8 mouse cellular contexts compared by ENCODE assay signal in the genomic region with DNA sequence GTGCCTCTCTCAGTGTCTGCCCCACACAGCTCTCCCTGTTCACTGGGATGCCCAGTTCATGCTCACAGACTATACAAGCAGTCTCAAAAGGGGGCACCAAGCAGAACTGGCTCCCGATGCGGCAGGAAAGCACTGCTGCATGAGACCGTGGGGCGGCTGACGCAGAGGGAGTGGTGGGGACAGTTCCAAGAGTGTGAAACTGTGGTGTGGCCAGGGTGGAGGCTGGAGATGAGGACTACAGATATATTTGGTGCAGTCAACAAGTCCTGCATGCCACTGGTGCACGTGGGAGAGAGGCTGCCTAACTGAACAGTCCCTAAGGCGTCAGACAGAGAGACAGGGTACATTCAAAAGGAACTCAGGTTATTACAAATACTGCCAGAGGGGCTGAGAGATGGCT. TPM values are rescaled to one million over a fixed set of nuclear protein-coding genes. Genes with fewer than 3 reads are reported as not detected.
A peak's percentile ranks its signal among the peaks of the same experiment; 100 is the strongest.
DNase-seq lines count a peak whose midpoint lies in the region; ATAC-seq and TF ChIP-seq lines count a peak whose summit lies in the region.

No protein-coding gene starts in this region.

- TF ChIP-seq CTCF in kidney, adult 2 months (conservative IDR thresholded peaks at IDR 0.05; ENCODE audit: insufficient read depth, insufficient read length, low read depth, low read length), result no peak
- TF ChIP-seq CTCF in bone marrow macrophage, adult 2 months (IDR thresholded peaks at IDR 0.05; ENCODE audit: low read depth, low read length), result no peak

- H3K4me1 ChIP-seq in kidney, adult 2 months (ENCODE audit: control insufficient read depth, insufficient read depth, low read length), result no peaks in the 10 kb centered on the region
- peaks cover 38% of the 10 kb centered on the region for H3K4me1 ChIP-seq in bone marrow macrophage, adult 2 months (ENCODE audit: control insufficient read depth, insufficient read depth, low read length)
- no peaks in the 10 kb centered on the region for H3K4me1 ChIP-seq in forebrain, embryonic 13.5 days
- H3K4me1 ChIP-seq in hindbrain, embryonic 16.5 days (ENCODE audit: control insufficient read depth, insufficient read depth, low read depth, low read length), result no peaks in the 10 kb centered on the region

- no peak for ATAC-seq in forebrain, embryonic 13.5 days
- no peak for ATAC-seq in hindbrain, embryonic 16.5 days

- no peak overlapping the region for H3K4me2 ChIP-seq in forebrain, embryonic 13.5 days
- no peak overlapping the region for H3K4me2 ChIP-seq in hindbrain, embryonic 16.5 days (ENCODE audit: low read length)

- WGBS in kidney, adult 2 months, result 51% methylated on average over 7 of the region's 7 CpGs
- WGBS in forebrain, embryonic 13.5 days, result 72% methylated on average over 7 of the region's 7 CpGs
- WGBS in hindbrain, embryonic 16.5 days, result 71% methylated on average over 7 of the region's 7 CpGs

- intact Hi-C loops in heart, postnatal 25 days (cut with DNase I), result loop anchor here (2.0 to 10.0 kb wide), 3 partner anchors 24 to 168 kb away; partner anchors contain the start of genes Phospho1 and Zfp652

- peak; percentile 17 for DNase-seq in kidney, adult 2 months
- DNase-seq in kidney, postnatal 14 days, result no peak
- peak; percentile 19 for DNase-seq in heart, postnatal 25 days (ENCODE audit: low spot score)
- peak; percentile 63 for DNase-seq in lung, postnatal 36 days
- no peak for DNase-seq in cerebellum, adult 9-10 months

- H3K36me3 ChIP-seq in kidney, adult 2 months (ENCODE audit: control insufficient read depth, insufficient read depth, low read length), result no peaks in the 10 kb centered on the region
- H3K36me3 ChIP-seq in forebrain, embryonic 13.5 days (ENCODE audit: poor library complexity, severe bottlenecking), result no peaks in the 10 kb centered on the region
- H3K36me3 ChIP-seq in hindbrain, embryonic 16.5 days (ENCODE audit: control insufficient read depth, insufficient read depth, low read length), result no peaks in the 10 kb centered on the region

- no peaks in the 10 kb centered on the region for H3K9me3 ChIP-seq in forebrain, embryonic 13.5 days (replicated peaks)
- no peaks in the 10 kb centered on the region for H3K9me3 ChIP-seq in hindbrain, embryonic 16.5 days (ENCODE audit: control insufficient read depth, low read length)

- H3K9ac ChIP-seq in forebrain, embryonic 13.5 days, result no peak overlapping the region
- no peak overlapping the region; the same call in 1 of the 2 replicates for H3K9ac ChIP-seq in hindbrain, embryonic 16.5 days (ENCODE audit: low read depth, low read length)

- no peaks in the 10 kb centered on the region for H3K27me3 ChIP-seq in kidney, adult 2 months (replicated peaks; ENCODE audit: control insufficient read depth, insufficient read depth, low read length)
- no peaks in the 10 kb centered on the region for H3K27me3 ChIP-seq in forebrain, embryonic 13.5 days
- no peaks in the 10 kb centered on the region for H3K27me3 ChIP-seq in hindbrain, embryonic 16.5 days (replicated peaks; ENCODE audit: control insufficient read depth, insufficient read depth, low read length)

- no peak overlapping the region for H3K4me3 ChIP-seq in kidney, adult 2 months (ENCODE audit: insufficient read depth, low read depth, low read length)
- H3K4me3 ChIP-seq in bone marrow macrophage, adult 2 months (ENCODE audit: insufficient read depth, low read length), result peak overlapping the region; percentile 20
- H3K4me3 ChIP-seq in forebrain, embryonic 13.5 days, result no peak overlapping the region
- H3K4me3 ChIP-seq in hindbrain, embryonic 16.5 days (ENCODE audit: low read length), result no peak overlapping the region

- H3K27ac ChIP-seq in kidney, adult 2 months (ENCODE audit: insufficient read depth, low read depth, low read length), result peak overlapping the region; percentile 67
- H3K27ac ChIP-seq in bone marrow macrophage, adult 2 months (ENCODE audit: insufficient read depth, low read depth, low read length), result peak overlapping the region; percentile 96
- no peak overlapping the region for H3K27ac ChIP-seq in forebrain, embryonic 13.5 days
- H3K27ac ChIP-seq in hindbrain, embryonic 16.5 days (ENCODE audit: low read depth, low read length), result no peak overlapping the region

- TF ChIP-seq POLR2A in kidney, adult 2 months (IDR thresholded peaks at IDR 0.05; ENCODE audit: low read depth, low read length), result no peak
- TF ChIP-seq POLR2A in bone marrow macrophage, adult 2 months (IDR thresholded peaks at IDR 0.05; ENCODE audit: borderline replicate concordance, low read depth, low read length), result no peak

RNA-seq across cellular contexts. Expression of gene Phb, which starts 22.2 kb away (rescaled TPM):
- polyA plus RNA-seq in kidney, adult 2 months (2012; rRNA removed), result 258 and 296 TPM in 2 replicates
- polyA plus RNA-seq in bone marrow macrophage, adult 2 months (2012; ENCODE audit: insufficient read depth, insufficient read length, missing spikeins), result 54.8 and 59.1 TPM in 2 replicates
- total RNA-seq in heart, postnatal 25 days (2021), result 100 to 1,000 TPM; 384 to 423 TPM
- 187 and 188 TPM in 2 replicates for polyA plus RNA-seq in forebrain, embryonic 13.5 days (2015; fragmentation: Nextera tagmentation; extraction: Ambion mirVana)
- polyA plus RNA-seq in hindbrain, embryonic 16.5 days (2015; fragmentation: Nextera tagmentation; extraction: Ambion mirVana), result 189 and 198 TPM in 2 replicates

RNA-seq across cellular contexts. Expression of gene Zfp652, which starts 23.5 kb away (rescaled TPM):
- polyA plus RNA-seq in kidney, adult 2 months (2012; rRNA removed), result 10.9 and 11.4 TPM in 2 replicates
- polyA plus RNA-seq in bone marrow macrophage, adult 2 months (2012; ENCODE audit: insufficient read depth, insufficient read length, missing spikeins), result 47.7 and 51.5 TPM in 2 replicates
- 10 to 100 TPM; 48.2 to 49.2 TPM for total RNA-seq in heart, postnatal 25 days (2021)
- 27.9 and 32.2 TPM in 2 replicates for polyA plus RNA-seq in forebrain, embryonic 13.5 days (2015; fragmentation: Nextera tagmentation; extraction: Ambion mirVana)
- polyA plus RNA-seq in hindbrain, embryonic 16.5 days (2015; fragmentation: Nextera tagmentation; extraction: Ambion mirVana), result 21.7 and 23.2 TPM in 2 replicates

RNA-seq across cellular contexts. Expression of gene B130006D01Rik, which starts 34.4 kb away (rescaled TPM):
- 0.03 and 0.07 TPM in 2 replicates for polyA plus RNA-seq in kidney, adult 2 months (2012; rRNA removed)
- 1.6 and 2.1 TPM in 2 replicates for polyA plus RNA-seq in bone marrow macrophage, adult 2 months (2012; ENCODE audit: insufficient read depth, insufficient read length, missing spikeins)
- total RNA-seq in heart, postnatal 25 days (2021), result under 1 TPM; 0.34 to 0.47 TPM
- polyA plus RNA-seq in forebrain, embryonic 13.5 days (2015; fragmentation: Nextera tagmentation; extraction: Ambion mirVana), result 1.4 and 2.0 TPM in 2 replicates
- 0.95 and 1.2 TPM in 2 replicates for polyA plus RNA-seq in hindbrain, embryonic 16.5 days (2015; fragmentation: Nextera tagmentation; extraction: Ambion mirVana)

Comparison
In these comparisons a context has a peak if more than half of its experiments do, and no peak if none do; other contexts are left out.
1. DNase-seq: peak in kidney, adult 2 months (single experiment), heart, postnatal 25 days (single experiment) and lung, postnatal 36 days (single experiment); none in kidney, postnatal 14 days (single experiment) and cerebellum, adult 9-10 months (single experiment).
2. H3K27ac ChIP-seq: peak in kidney, adult 2 months (single experiment) and bone marrow macrophage, adult 2 months (single experiment); none in forebrain, embryonic 13.5 days (single experiment) and hindbrain, embryonic 16.5 days (single experiment).